Mouse (Mus musculus): ENCODE results near the gene Tmem179b.
A peak's percentile ranks its signal among the peaks of the same experiment; 100 is the strongest.

Gene Tmem179b

GRCm38 (mm10) chr19:8774086-8774835 lies at the start of gene Tmem179b:
Gene Tmem179b (minus strand): TSS chr19:8774467.
- DNase-seq (ENCODE audit: low spot score), result peak; percentile 97

- DNase-seq (ENCODE audit: low spot score), result no peak
Measured at GRCm38 (mm10) chr19:8822696-8823095, 48.4 kb upstream of the Tmem179b start.

GRCm38 (mm10) chr19:8821146-8821545 lies 46.9 kb upstream of the Tmem179b start:
- DNase-seq (ENCODE audit: low spot score), result no peak

GRCm38 (mm10) chr19:8820424-8820956 lies 46.2 kb upstream of the Tmem179b start:
- no peak for DNase-seq (ENCODE audit: low spot score)

- peak; percentile 99 for DNase-seq (ENCODE audit: low spot score)
Measured at GRCm38 (mm10) chr19:8819596-8820423, 45.5 kb upstream of the Tmem179b start, which contains the start of gene Hnrnpul2. Gene Hnrnpul2 (plus strand): TSS chr19:8820010.

GRCm38 (mm10) chr19:8818801-8819595 lies 44.7 kb upstream of the Tmem179b start, which contains the start of gene Ttc9c:
Gene Ttc9c (minus strand): TSS chr19:8819333.
- peak; percentile 98 for DNase-seq (ENCODE audit: low spot score)

GRCm38 (mm10) chr19:8818301-8818798 lies 44.1 kb upstream of the Tmem179b start:
- DNase-seq (ENCODE audit: low spot score), result no peak

- DNase-seq (ENCODE audit: low spot score), result no peak
Measured at GRCm38 (mm10) chr19:8817001-8817400, 42.7 kb upstream of the Tmem179b start.

GRCm38 (mm10) chr19:8815812-8816211 lies 41.5 kb upstream of the Tmem179b start:
- no peak for DNase-seq (ENCODE audit: low spot score)

GRCm38 (mm10) chr19:8806810-8807209 lies 32.5 kb upstream of the Tmem179b start:
- DNase-seq (ENCODE audit: low spot score), result no peak

GRCm38 (mm10) chr19:8803879-8804660 lies 29.8 kb upstream of the Tmem179b start:
- DNase-seq (ENCODE audit: low spot score), result no peak

- no peak for DNase-seq (ENCODE audit: low spot score)
Measured at GRCm38 (mm10) chr19:8803204-8803780, 29.0 kb upstream of the Tmem179b start.

- DNase-seq (ENCODE audit: low spot score), result peak; percentile 97
Measured at GRCm38 (mm10) chr19:8802130-8802821, 28.0 kb upstream of the Tmem179b start, which contains the start of gene Zbtb3. Gene Zbtb3 (plus strand): TSS chr19:8802555.

GRCm38 (mm10) chr19:8798947-8799315 lies 24.7 kb upstream of the Tmem179b start:
- no peak for DNase-seq (ENCODE audit: low spot score)

GRCm38 (mm10) chr19:8798264-8798946 lies 24.1 kb upstream of the Tmem179b start, which contains the start of gene Polr2g:
Gene Polr2g (minus strand): TSS chr19:8798577.
- peak; percentile 93 for DNase-seq (ENCODE audit: low spot score)

- DNase-seq (ENCODE audit: low spot score), result no peak
Measured at GRCm38 (mm10) chr19:8790171-8790570, 15.9 kb upstream of the Tmem179b start.

- DNase-seq (ENCODE audit: low spot score), result no peak
Measured at GRCm38 (mm10) chr19:8789171-8789570, 14.9 kb upstream of the Tmem179b start.

GRCm38 (mm10) chr19:8788521-8788920 lies 14.3 kb upstream of the Tmem179b start:
- DNase-seq (ENCODE audit: low spot score), result peak; percentile 66

Data from embryo, embryonic 10 days (tissue).